Mouse (Mus musculus) bone marrow, adult 2 months (tissue): ENCODE data around the gene Gm11758.
"Not testable (repeated sequence)": the region's sequence is repeated elsewhere in the genome, so short reads cannot be mapped to it uniquely, and the experiment has no call there.

Experiments
- CTCF ChIP-seq: fragments of 200-500 bp; IDR thresholded peaks from 2 replicates; pipeline ENCODE4 v1.5.1; 2011; ENCODE audit warnings: low read length, control low read depth; ENCODE audit not compliant: control insufficient read depth, insufficient read depth
- POLR2A ChIP-seq: fragments of 200-500 bp; IDR thresholded peaks from 2 replicates; pipeline ENCODE4 v1.6.1; 2011; ENCODE audit warnings: low read depth, mild to moderate bottlenecking, control low read depth, low read length, borderline replicate concordance; ENCODE audit not compliant: control insufficient read depth

- TF ChIP-seq CTCF, POLR2A: not testable (repeated sequence)
Observed at GRCm38 (mm10) chr4:73891012-73891411, 14.9 kb upstream of the Gm11758 start, which contains the start of gene Gm11757.
